Mouse (Mus musculus): ENCODE results near the gene Dennd4a. TPM values are rescaled to one million over a fixed set of nuclear protein-coding genes. Genes with fewer than 3 reads are reported as not detected.
A peak's percentile ranks its signal among the peaks of the same experiment; 100 is the strongest.

The Dennd4a gene
- total RNA-seq, 2 experiments from 2014 or later, result 41.4 to 41.7 TPM

DNA sequence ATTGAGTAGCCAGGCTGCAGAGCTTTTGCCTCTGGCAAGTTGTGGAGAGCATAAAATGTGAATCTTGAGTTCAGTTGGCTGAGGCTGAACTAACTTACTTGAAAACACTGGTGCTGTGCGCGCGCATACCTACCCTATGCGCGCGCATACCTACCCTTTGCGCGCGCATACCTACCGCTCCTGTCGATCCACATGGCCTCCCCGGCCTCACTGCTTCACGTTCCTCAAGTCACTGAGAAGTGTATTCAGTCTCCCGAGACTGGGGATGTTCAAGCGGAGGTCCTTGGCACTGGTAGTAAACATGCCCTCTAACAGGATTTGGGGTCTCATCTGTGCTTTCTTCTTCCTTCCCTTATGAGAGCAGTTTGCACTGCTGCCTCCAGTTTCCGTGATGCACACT lies 107.4 kb downstream of the Dennd4a start:
- DNase-seq, result no peak

DNA sequence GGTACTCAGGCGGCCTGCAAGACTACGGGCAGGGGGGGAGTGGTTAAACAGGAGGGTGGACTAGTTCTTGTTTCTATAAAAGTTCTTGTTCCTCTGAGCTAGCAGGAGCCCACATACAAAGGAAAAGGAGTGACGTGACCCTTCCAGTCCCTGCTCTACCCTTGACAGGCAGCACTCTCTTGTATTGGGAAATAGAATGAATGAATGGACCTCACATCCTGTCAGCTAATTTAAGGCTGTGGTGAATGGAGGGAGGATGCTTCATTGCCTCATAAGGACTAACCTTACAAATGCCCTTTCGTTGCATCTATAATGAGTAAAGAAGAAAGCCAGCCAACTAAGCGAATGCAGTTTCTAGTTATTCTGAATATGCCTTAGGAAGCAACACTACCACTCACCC lies 114.6 kb downstream of the Dennd4a start:
- no peak for DNase-seq

DNA sequence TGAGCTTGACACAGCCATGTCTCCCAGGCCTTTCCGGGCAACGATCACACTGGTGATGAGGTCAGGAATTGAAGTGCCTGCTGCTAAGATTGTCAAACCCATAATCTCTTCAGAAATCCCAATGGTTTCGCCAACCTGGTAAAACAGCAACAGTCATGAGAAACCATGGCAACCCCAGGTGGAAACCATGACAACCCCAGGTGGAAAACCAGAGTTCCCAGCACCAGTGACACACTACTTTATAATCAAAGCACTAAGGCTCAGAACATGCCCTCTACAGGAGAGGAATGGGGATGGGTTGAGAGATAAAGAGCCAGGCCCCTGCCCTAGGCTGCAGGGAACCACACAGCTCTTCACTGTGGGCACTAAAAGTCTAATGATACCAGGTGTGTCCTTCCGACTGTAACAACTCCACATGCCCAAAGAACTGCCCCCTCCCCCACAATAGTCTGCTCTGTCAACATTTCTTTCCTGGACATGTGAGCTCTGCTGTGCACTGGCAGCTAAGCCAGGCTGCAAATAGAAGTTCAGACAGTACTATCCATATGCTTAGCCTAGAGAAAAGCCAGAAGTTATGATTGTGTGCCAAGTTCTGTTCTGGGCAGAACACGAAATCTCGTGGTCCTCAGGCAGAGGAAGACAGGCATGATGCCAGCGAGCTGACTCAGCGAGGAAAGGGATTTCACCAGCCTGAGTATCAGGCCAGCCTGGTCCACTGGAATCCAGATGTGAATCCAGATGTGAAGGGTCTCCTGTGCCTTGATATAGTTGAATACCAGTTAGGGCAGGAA lies 115.3 kb downstream of the Dennd4a start:
- peak; percentile 67 to 73 for DNase-seq

DNA sequence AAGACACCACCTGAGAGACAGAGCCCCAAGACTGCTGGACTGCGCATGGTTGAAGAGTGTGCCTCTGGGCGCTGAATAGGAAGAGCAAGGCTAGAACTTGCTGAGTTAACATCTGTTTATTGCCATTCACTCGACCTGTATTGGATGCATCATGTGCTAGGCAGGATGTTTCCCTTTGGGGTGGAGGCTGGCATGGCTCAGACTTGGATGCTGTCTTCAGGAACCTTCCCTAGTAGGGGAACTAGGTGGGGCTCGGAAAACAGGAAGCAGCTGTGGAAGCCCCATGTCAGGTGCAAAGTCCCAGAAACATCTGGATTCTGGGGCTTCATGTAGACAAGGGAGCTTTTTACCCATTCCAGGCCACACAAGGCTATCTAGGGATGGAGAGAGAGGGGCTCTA lies 119.1 kb downstream of the Dennd4a start:
- no peak for DNase-seq

DNA sequence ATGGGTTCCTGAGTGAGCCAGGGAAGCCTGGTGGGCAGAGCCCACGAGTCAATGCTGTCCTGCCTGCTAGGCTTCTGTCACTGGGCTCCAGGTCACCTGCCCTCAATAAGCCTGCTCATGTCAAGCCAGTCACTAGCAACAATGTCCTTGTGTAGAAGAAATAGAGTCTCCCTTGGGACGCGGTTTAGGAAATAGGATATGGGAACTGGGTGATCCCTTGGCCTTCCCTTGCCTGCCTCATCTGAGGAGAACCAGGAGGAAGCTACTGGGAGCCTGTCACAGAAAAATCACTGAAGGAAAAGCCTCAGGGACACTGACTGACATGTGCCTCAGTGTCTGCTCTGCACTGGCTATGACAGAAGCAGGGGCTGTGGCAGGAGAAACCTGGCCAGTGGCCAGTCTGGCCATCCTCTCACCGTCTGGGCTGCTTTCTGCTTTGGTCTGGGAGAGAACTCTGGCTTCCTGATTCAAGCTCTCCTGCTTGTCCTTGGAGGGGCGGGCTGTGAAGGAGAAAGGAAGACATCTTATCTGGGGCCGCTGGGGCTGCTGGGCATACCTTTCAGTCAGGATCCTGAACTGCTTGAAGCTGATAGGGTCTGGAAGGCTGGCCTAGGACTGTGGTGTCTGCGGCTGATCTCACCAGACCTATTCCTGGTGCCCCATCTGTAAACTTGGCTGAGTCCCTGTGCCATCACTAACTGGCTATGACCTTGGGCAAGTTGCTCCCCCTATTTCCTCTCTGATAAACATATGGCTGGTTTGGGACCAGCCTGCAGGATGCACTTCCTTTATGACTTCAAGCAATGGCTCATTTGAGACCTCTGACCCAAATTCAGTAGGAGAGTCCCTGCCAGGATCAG lies 120.8 kb downstream of the Dennd4a start:
- no peak for DNase-seq

DNA sequence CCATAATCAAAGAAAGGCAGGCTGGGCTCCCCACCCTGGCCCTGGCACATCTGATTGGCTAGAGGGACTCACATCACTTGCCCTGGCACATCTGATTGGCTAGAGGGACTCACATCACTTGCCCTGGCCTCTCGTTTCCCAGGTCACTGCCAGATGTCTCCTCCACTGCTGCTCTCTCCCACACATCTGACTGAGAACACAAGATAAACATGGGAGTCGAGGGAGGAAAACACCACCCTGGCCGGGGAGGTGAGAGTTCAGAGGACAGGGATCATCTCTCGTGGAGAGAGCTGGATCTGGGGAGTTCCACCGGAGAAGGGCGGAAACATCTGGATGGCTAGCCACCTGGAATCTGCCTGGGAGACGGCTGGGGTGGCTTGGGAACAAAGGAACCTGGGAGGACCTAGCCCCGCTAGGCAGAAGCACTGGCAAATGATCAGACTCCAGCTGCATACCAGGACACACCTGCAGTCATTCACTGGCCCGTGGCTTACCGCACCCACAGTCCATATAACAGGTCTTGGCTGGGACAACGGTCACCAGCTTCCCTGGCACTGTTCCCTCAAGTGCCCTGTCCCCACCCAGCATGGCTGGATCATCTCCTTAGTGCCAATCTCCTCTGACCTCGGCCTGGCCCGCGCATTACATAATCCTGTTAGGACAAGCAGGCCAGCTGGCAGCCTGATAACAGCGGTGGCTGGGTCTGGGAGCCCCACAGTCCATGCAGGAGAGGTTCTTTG lies 123.0 kb downstream of the Dennd4a start:
- DNase-seq, result no peak

DNA sequence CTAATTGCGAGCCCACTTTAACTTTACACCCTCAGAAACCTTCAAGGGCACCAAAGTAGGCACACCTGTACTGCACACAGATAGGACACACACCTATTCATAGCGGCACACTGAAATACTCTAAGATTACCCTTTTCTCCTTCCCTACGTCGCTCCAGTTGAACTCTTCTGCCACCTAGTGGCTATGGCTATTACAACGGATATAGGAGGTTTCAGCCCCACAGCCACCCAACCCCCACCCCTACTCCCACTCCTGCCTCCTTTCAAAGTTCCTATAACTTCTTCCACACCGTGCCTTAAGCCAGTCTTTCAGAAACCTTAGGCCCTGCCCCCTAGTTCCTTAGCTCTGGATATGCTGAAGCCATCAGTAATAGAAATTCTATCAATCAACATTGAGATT lies 125.4 kb downstream of the Dennd4a start:
- peak in 1 of 2 experiments; percentile 45 for DNase-seq

DNA sequence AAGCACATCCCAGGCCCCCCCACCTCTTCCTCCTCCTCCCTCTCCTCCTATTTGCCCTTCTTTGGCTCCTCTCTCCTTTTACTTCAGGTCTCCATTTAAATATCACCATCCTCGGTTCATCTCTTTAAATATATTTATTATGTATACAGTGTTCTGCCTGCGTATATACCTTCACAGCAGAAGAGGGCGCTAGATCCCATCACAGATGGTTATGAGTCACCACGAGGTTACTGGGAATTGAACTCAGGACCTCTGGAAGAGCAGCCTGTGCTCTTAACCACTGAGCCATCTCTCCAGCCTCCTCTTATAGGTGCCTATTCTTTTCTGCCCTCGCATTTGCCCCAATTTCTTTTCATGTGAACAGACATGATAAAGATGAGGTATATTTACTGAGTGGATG lies 126.4 kb downstream of the Dennd4a start:
- DNase-seq, result no peak

DNA sequence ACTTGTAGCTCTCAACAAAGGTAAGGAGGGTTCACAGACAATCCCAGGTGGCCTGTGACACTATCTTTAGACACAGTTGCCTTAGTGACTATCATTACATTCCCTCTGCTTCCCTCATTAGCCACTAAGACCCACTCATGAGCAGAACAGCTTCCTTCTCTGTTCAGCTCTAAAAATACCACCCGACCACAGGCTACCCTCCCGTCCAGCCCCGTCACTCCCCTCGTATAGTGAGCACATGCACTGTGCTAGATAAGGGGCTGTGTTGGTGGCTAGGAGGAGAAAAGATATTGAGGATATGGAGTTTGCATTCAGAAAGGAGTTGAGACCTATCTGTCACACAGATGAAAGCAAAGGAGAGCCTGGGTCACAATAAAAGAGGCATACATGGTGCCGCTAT lies 127.4 kb downstream of the Dennd4a start:
- no peak for DNase-seq

DNA sequence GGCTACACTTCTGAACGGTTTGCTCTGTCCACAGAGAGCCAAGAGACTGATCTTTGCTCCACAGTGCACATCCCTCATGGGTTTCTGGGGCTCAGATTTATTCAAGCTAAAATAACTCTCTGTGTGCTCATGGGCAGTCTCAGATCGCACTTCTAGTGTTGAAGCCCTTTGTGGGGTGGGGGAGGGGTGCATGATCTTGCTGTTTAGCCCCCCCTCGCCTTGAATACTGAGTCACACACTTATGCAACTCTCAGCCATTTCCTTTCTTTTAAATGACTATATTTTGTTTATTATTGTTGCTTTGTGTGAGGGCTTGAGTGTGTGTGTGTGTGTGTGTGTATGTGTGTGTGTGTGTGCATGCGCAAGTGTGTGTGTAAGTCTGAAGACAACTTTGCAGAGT lies 128.1 kb downstream of the Dennd4a start:
- DNase-seq, result no peak

DNA sequence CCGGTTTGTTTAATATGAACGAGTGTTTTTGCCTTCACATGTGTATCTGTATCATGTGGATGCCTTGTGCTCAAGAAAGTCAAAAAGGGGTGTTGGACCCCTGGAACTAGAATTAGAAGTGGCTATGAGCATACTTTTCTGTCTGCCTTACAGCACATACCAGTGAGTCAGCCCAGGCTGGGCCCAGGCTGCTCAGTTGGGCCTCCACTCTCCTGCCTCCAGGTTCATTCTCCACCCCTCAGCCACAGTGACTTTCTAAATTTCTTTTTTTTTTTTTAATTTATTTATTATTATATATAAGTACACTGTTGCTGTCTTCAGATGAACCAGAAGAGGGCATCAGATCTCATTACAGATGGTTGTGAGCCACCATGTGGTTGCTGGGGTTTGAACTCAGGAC lies 128.7 kb downstream of the Dennd4a start:
- no peak for DNase-seq

DNA sequence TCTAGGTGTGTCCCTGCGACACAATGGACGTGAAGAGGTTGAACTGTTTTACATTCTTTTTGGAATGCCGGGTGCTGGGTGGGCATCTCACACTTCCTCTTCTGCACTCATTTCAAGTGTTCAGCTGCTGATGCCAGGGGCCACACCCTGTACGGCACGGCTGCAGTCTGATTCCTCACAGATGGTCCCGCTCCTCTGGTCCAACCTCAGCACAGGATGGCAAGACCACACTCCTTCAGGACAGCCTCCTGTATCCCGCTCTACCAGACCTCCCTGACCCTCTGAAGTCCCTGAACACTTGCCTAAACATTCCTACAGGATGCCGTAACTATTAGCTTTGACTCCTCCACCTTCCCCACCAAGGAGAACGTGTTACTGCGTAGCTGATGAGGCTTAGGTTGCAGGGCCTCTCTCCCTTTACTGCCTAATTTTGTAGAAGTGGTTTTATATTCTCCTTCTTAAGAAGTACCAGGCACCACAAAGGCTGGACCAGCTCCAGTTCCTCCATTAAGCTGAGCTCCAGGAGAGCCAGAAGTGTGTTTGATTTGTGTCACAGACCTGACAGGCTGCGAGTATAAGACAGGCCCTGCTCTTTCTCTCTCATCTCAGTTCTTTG lies 129.7 kb downstream of the Dennd4a start:
- DNase-seq, result no peak

DNA sequence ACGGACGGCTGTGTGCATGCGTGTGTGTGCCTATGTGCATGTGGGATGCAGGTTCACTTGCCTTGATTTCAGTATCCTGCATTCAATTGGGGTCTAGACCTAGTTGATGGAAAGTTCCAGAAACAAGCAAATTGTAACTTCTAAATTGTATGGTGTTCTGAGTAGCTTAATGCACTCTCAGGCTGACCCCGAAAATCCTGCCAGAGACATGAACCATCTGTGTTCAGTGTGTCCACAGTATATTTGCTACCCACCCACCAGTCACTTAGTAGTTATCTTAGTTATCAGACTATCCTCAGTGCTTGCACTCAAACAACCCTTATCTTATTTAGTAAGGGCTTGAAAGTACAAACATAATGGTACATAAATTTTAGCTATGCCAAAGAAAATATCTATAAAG lies 130.5 kb downstream of the Dennd4a start:
- DNase-seq, result no peak

DNA sequence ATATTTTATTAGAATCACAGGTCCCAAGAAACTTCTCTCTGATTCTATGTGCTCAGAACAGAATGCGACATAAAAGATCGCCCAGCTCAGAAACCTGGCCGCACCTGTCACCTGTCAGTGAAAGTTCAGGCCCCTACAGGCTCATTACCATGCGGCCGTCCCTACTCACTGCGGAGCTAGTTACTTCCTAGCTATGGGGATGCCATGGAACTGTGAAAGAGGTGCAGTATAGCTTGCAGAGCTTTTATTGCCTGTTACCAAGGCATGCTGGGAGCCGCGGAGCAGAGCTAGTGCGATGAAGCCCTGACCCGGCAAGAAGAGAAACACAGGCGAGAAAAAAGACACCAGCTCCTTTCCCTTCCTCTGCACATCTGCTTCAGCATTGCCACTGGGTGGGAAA lies 132.9 kb downstream of the Dennd4a start:
- DNase-seq, result no peak

DNA sequence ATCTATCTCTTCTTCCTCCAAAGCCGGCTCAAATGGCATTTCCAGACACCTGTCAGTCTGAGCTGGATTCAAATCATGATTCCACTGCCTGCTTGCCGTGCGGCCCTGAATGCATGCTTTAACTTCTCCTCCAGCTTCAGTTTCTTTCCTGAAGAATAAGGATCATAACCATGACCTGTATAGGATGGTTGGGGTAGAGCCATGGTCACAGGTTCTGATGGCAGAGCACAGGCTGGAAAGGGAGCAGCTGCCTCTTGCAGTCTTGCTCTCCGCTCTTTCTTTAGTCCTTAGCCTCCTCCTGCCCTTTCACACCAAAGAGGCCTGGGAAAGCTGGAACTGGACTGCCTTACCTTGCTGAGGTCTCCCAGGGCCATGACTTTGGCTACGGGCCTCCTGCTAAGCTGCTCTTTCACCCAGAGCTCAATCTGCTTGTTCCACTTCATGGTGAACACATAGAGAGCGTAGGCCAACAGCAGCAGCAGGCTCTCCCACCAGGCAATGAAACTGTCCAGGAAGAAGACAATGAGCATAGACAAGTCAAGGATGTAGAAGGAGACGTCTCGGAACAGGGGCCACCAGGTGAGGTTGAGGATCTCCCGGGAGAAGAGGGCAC lies 136.4 kb downstream of the Dennd4a start:
- no peak for DNase-seq

DNA sequence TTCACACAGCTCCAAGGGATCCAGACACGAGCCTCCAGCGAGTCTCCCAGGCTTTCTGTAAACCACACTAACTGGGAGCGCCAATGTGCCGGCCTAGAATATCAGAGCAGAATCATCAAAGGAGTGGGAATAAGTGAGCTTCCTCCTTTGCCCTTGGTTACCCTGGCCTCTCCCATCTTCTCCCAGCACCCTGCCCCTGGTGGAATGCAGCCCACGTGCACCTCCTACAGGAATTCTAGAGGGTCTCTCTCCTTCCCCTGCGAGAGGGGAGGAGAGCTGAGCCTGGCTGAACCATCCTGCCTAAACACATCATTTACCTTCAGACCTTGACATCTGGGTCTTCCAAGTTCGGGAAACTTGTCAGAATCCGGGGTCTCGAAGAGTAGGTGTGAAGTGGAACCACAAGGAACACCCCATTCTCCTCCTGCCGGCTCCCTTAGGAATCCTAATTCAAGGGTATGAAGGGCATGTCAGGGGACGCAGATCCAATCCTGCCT lies 140.1 kb downstream of the Dennd4a start, which contains the start of gene Slc24a1:
TSS of gene Slc24a1 (minus strand) at position 447 of the 497 bp plus-strand sequence.
- no peak for DNase-seq

DNA sequence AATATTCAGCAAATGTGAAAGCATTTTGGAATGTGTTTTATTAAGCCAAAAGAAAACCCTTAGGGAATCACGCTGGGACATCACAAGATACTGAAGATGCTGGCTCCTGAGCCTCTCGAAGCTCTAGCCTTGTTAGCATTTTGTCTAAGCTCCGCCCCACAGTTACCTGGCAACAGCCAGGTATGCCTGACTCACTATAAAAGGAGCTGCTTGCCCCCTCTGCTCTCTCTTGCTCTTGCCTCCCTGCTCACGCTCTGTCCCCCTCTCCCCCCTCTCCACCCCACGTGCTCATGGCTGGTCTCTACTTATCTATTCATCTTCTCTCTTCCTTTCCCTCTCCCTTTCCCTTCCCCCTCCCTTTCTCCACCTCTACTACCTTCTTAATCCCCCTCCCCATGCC lies 140.9 kb downstream of the Dennd4a start:
- no peak for DNase-seq

DNA sequence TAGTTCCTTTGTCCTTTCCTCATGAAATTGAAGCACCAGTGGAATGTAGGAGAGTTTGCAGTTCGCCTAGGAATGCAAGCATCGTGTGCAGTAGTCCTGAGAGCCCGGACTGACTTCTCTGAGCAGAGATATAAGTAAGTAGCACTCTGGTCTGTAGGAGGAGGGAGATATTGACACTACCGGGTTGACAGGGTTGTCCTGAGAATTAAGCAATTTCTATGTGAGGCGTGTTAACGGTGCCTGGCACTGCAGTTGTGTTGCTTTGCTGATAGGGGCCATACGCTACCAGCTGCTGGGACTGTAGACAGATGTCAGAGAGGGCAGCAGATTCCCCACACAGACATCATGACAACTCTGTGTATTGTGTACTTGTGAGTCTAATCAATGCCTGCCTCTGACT lies 142.1 kb downstream of the Dennd4a start:
- DNase-seq, result no peak

DNA sequence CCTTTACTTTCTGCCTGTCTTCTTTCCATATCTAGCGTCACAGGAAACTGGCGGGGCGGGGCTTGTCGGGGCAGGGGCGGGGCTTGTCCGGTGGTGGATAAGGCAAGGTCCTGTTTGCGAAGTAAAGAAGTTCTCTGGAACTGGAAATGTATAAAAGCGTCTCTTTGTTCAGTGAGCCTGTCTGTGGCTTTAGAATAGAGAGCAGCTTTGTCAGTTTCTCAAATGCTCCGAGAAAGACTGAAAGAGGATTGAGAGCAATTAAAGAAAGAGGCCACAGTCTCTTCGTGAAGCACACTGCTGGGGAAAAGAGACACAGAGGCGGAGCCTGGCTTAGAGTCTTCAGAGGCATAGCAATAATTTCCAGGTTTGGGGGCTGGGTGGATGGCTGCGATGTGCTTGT lies 145.2 kb downstream of the Dennd4a start:
- no peak for DNase-seq

DNA sequence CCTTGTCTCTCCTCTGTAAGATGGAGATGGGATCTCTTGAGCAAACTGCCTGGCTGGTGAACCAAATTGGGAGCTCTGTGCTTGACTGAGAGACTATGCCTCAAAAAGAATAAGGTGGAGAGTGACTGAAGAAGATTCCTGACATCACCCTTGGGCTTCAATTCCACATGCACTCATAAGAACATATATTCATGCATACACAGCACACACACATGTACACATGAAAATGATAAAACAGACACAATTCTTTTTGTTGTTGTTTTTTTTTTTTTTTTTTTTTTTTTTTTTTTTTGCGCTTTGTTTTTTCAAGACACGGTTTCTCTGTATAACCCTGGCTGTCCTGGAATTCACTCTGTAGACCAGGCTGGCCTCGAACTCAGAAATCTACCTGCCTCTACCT lies 146.1 kb downstream of the Dennd4a start:
- DNase-seq, result no peak

DNA sequence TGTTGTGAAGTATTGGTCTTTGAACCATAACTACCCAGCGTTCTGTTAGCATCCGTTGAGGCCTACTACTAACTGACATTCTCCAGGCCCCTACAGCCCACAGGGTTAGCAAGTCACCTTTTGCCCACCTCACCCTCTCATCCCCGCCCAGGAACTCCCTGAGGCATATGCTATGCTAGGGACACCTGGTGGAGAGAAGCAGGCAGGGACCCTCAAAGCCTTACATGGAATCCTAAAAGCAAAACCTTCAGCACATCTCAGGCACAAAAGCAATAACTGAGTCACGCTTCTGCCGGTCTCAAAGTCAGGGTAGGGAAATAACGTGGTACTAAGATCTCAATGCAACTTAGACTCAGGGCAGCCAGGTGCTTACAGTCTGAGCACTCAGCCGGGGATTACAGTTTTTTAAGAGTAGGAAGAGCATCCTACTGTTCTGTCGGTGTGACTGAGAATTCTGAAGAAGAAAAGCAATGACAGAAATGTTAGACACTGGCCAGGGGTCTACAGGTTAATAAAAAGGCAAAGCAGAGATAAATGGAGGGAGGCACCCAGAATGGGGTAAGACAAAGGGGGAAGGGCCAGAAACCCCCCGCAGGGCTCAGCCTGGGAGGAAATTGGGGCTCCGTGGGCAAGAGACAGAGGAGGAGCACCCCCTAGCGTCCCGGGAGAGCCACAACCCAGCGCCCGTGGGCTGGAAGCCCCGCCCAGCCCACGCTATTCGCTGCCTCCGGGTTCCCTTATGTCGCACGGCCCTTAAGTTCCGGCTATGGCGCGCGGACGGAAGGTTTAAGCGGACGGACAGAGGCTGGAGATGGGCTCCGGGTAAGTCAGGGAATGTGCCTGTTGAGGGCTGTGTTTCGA lies 149.2 kb downstream of the Dennd4a start, which contains the start of gene Ints14:
TSS of gene Ints14 (plus strand) at position 789 of the 861 bp plus-strand sequence.
- DNase-seq, result peak; percentile 95

Data from layer of hippocampus, postnatal 36 days (tissue).